Mouse (Mus musculus) gastrocnemius, postnatal 14 days (tissue): Measurements from ENCODE around the gene Chst14. TPM values are rescaled to one million over a fixed set of nuclear protein-coding genes. Genes with fewer than 3 reads are reported as not detected.

Experiments used
- DNase-seq: peaks from one replicate; pipeline ENCODE4 v3.0.0; 2021; ENCODE audit warnings: mixed read lengths
- intact Hi-C: fragments of 180-260 bp; cut with DNase I; formaldehyde crosslinking; loops from one replicate; pipeline ENCODE4 v1.15.1; 2025; ENCODE audit warnings: low total_unique reads
- total RNA-seq, 2 experiments: library from RNA; stranded (reverse); gene quantifications; 2 replicates each; pipeline ENCODE4 v1.2.3; 2021

Chst14 gene
- total RNA-seq, 2 experiments from 2014 or later, result 5.8 to 6.2 TPM

DNA sequence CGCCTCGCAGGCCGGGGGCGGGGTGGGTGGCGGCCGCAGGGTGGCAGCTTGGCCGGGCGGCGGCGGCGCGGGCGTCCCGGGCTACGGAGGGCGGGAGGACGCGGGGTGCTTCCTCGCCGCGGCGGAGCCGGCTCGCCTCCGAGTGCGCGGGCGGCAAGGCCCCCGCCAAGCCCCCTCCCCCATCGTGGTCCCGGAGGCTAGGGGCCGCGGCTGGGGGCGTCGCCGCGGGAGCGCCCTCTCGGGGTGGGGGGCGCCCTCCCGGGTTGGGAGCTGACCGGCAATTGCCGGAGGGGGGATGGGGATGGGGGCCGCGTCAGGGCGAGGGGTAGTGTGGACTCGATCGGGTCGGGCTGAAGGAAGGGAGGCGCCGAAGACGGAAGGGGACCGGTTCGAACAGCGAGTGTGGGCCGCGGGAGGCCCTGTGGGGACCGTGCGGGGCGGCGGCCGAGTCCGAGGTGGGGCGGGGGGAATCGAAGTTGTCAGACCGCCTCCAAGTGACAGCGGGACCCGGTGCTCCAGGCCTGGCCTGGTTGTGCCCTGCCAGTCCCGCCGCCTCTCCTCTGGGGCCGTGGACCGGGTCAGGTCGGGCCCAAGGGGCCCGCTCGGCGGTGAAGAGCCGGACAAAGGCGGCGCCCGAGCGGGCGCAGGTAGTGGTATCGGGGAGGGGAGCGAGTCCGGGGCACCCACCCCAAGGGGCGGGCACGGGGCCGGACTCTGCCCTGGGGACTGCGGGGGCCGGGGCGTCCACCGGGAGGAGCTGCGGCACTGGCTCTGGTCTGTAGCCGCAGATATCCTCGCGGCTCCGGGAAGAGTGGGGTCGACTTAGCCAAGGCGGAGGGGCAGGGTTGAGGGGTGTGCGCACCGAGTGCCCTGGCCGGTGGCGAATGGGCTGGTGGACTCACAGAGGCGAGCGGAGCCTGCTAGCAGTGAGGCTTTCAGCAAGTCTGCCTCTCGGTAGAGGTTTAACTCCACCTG is 24.0 kb upstream of the Chst14 start:
- intact Hi-C loops, result loop anchor here (5.0 kb wide), 1 partner anchor 70 kb away; no protein-coding TSS in a partner anchor
- peak; percentile 63 for DNase-seq

DNA sequence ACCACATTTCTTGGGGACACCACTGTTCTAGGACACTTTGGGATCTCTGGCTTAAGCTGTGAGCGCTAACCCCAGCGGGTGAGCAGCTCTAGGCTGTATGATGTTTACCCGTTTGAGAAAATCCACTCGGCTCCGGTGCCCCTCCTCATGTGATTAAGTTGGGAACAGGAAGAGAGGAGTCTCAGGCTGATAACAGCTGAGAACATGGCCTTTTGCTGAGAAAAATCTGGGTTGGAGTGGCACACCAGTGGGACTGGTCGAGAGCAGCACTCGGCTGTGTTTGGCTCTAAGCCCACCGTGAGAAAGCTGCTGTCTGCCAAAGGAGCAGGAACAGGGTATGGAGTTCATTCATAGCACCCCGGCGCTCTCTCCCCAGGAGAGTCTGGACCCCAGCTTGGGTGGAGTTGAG is 23.0 kb upstream of the Chst14 start:
- DNase-seq, result no peak

DNA sequence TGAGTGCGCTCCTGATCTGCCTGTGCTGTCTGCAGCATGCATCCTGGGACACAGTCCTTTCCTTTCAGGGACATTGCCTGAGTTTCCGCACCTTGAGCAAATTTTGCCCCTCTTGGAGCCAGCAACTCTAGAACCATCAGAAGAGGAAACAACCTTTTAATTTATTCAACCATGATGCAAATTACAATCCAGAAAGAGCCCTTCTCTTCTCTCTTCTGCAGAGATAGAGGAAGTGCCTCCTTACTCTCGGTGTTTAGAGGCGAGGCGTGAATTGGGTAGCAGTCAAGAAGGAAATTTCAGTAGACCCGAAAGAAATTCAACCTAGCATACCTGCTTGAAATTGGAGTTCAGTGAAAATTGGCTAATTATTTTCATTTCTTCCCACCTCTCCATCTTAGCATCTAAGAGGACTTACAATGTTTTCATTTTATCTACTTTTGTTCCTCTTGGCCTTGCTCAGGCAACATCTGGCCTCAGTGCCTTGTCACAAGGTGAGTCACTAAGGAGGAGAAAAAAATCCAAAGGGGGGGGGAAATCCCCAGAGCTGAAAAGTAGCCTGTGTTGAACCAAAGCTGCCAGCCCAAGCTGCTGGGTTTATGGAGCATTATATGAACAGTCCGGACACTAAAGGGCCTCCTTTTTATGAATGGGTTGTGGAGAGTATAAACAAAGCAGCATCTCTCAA is 20.7 kb upstream of the Chst14 start:
- intact Hi-C loops, result no loop called here
- DNase-seq, result no peak

More for the DNA sequence above, 23.0 kb upstream of the Chst14 start:
- intact Hi-C loops, result loop anchor here (5.0 kb wide), 1 partner anchor 69 kb away; no protein-coding TSS in a partner anchor

DNA sequence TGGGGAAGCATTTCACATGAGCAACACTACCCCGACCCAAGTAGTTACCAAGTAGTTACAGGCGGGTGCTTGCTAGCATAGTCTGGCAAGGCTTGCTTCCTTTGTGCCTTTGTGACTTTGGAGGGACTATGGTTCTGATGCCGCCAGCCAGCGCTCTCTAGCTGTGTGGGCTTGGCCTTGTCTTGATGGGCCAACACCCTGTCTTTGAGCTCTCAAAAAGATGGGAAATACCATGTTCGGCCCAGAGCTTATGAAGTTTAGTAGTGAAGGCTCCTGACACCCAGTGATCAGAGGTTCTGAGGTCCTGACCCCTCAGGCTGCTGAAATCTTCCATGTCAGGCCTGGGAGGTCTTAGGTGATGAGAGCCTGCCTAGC is 20.2 kb upstream of the Chst14 start:
- intact Hi-C loops, result no loop called here

DNA sequence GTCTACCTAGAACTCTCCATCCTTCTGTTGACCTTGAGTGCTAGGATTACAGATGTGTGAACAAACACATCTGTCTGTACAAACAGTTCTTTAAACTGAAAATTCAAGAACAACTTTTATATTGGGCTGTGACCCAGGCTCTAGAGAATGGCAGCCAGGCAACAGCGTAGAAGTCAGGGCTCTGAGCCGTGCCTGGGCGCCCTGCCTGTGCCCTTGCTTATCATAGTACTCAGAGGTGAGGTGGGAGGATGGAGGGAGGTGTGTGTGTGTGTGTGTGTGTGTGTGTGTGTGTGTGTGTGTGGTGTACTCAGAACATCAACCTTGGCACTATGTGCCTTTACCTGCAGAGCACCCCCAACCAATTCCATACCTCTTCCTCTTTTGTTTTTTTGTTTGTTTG is 18.5 kb upstream of the Chst14 start:
- no peak for DNase-seq
- intact Hi-C loops, result no loop called here

More for the DNA sequence above, 20.2 kb upstream of the Chst14 start:
- DNase-seq, result no peak

DNA sequence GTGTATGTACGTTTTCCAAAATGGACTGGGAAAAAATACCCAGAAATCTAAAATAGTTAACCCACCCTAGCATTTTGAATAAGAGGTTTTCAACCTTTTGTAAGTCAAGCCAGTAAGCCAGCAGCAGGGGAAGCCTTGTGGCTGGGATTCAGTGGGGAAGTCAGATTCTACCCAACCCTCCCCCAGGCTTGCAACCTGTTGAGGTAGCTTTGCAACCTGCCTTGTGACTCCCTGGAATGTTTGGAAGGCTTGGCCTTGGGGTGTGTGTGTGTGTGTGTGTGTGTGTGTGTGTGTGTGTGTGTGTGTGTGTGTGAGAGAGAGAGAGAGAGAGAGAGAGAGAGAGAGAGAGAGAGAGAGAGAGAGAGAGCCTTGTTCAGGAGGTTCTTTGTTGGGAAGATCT is 17.1 kb upstream of the Chst14 start:
- intact Hi-C loops, result no loop called here
- no peak for DNase-seq

DNA sequence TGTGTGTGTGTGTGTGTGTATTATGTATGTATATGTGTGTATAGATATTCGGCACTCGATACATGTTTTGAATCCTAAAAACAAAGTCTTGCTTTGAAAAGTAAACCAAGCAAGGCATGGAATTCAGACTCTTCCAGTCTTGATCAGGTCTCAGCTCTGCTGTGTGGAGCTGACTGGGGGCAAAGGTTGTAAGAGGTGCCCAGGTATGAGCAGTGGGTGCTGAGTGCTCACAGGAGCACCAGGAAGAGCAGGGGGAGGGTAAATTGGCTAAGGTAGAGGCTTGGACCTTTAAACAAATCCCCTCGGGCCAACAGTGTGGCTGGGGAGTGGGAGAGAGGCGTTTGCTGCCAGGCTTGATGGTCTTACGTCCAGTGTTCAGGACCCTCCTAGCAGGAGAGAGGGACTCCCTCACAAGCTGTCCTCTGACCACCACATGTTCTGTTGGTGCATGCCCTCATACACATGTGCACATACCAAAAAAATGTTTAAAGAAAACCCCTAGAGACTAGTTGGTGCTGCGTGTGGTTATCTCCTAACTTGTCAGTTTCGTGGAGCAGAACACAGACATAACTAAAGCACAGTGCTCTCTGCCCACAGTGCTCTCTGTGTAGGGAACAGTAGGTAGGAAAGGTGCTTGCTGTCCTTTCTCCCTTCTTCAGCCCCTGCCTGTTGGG is 15.6 kb upstream of the Chst14 start:
- no peak for DNase-seq
- intact Hi-C loops, result no loop called here

DNA sequence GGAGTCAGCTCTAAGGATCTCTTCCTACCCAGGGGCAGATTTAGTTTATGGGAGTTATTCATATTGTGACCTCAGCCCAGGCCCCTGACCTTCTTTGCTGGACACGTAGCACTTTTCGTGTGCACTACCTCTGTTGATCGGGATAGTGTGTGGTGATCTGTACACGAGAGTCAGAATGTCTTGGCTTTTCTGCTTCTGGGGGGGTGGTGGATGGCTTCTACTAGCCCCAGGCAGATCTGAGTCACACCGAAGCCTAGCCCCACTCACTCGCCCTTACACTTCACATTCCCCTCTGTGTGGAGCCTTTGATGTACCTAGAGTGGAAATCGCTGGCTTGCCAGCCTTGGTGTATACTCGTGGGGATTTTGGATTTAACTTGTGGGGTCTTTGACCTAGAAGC is 13.6 kb upstream of the Chst14 start:
- DNase-seq, result no peak
- intact Hi-C loops, result no loop called here

DNA sequence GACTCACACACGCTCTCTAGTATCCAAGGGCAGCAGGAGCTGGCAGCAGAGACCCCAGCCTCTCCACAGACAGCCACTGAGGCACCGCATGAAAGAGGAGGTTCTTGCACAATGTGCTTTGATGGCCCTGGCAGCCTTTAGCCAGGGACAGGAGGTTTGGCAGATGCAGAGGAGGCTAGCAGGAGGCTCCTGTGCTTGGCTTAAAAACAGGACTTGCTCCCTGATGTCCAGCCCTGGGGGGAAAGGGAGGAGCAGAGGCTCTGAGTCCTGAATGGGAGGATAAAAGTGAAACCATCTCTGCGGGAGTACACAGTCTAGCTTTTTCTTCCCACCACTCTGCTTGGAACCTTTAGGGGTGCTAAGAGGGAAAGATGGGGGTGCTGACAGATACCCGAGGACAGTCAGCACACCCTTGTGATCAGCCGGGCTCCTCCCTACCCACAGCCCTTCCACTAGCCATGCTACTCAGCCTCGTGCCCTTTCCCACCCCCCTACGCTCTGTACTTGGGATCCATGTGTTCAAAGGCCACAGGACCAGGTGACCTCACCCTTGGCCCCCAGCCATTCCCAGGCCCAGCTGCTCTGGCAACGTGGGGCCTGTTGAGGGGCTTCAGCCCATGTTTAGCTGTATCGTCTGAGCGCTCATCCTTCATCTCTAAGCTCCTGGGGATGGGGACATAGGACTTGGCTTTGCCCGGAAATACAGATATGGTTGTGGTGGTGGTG is 12.6 kb upstream of the Chst14 start:
- no peak for DNase-seq
- intact Hi-C loops, result no loop called here

DNA sequence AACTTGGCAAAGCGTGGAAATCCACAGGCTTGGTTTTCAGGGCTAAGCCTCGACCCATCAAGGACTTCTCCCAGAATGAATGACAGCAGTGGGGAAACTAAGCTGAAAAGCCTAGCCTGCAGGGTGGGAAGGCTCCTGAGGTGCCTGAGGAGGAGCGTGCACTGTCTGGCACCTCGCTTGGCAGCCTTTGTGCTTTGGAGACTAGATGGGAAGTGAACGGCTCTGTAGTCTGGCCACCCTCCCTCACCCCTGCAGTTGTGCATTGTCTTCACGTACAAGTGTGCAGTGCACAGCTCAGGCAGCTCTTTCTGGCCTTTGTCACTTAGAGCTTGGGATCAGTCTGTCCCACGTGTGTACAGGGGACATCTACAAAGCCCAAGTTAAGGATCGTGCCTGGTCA is 11.6 kb upstream of the Chst14 start:
- no peak for DNase-seq
- intact Hi-C loops, result no loop called here

DNA sequence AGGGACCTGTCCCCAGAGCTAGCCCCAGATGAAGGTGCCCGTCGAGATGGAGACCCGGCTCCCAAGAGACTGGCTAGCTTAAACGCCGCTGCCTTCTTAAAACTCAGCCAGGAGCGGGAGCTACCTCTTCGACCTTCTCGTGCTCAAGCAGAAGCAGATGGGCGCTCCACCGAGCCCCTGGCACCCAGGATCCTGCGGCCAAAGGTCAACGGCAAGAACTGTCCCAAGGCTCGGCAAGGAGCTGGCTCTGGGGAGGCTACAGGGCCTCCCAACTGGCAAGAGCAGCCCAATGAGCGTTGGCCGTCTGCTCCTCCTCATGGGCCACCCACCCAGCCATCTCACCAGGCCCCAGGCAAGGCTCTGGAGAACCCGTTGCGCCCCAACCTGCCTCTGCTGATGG is 9.9 kb upstream of the Chst14 start:
- intact Hi-C loops, result no loop called here
- no peak for DNase-seq

DNA sequence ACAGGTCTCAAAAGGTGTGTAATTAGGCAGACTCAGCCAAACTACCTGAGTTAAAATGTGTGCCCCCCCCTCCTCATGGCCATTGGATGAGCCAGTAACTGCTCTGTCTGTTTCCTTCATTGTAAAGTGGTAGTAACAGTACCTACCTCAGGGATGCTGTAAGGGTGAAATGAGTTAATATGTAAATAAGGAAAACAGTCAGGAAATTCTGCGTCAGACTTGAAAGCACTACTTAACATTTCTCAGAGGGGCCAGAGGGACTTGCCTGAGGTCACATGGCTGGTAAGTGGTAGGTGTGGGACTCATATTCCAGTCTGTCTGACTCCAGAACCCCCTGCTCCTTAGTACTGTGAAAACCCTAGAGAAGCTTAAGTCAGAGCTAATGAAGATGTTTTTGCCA is 7.8 kb upstream of the Chst14 start:
- intact Hi-C loops, result no loop called here
- no peak for DNase-seq

DNA sequence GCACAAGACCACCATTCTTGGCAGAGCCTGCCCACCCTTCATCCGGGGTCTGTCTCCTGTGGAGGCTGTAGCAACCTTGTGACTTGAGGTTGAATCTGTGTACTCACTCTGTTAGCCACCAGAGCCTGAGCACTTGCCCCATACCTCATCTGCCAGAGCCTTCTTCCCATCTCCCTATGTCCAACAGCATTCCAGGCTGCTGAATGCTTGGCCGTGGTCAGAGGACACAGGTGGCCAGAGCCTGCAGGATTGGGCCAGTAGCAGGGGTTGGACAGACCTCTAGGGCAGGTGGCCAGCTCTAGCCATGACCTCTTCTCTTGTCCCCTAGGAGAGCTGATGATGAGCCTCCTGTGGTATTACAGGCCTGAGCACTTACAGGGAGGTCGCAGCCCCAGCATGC is 5.9 kb upstream of the Chst14 start:
- intact Hi-C loops, result no loop called here
- DNase-seq, result no peak

DNA sequence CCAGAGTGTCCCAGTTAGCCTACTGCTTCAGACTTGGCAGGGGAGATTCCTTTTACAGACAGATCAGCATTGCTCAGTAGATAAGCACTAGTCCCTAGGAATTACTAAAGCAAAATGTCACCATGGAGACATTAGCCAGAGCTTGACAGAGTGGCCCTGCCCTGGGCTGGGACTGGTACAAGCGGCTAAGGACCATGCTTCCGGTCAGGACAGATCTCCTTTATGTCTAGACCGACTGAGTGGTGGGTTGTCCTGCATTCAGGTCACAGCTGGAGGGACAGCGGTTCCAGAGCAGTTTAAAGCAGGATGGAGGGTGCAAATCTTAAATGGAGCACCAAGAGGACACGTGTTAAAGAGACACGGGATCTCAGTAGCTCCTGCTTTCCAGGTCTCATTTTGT is 344 bp upstream of the Chst14 start:
- intact Hi-C loops, result no loop called here
- DNase-seq, result no peak

DNA sequence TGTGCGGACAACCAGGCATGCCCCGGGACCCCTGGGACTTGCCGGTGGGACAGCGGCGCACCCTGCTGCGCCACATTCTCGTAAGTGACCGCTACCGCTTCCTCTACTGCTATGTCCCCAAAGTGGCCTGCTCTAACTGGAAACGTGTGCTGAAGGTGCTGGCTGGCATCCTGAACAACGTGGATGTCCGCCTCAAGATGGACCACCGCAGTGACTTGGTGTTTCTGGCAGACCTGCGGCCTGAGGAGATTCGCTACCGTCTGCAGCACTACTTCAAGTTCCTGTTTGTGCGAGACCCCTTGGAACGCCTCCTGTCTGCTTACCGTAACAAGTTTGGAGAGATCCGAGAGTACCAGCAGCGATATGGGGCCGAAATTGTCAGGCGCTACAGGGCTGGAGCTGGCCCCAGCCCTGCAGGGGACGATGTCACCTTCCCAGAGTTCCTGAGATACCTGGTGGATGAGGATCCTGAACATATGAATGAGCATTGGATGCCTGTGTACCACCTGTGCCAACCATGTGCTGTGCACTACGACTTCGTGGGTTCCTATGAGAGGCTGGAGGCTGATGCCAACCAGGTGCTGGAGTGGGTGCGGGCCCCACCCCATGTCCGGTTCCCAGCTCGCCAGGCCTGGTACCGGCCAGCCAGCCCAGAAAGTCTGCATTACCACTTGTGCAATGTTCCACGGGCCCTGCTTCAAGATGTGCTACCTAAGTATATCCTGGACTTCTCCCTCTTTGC is 873 bp downstream of the Chst14 start:
- no peak for DNase-seq
- intact Hi-C loops, result no loop called here

DNA sequence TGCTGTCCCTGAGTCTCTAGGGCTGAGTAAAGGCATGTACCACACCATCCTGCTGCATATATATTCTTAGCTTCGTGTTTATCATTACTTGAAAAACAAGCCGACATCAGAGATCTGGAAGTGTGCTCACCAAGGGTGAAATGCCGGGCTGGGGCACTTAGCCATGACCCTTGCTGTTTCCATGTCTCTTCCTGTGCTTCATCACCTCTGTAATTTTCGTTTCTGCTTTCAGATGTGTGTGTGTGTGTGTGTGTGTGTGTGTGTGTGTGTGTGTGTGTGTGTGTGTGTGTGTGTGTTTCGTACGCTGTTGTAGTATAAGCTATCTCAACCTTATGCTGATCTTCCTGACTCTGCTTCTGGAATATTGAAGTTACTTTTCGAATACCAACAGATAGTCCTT is 15.0 kb downstream of the Chst14 start:
- intact Hi-C loops, result no loop called here
- no peak for DNase-seq

DNA sequence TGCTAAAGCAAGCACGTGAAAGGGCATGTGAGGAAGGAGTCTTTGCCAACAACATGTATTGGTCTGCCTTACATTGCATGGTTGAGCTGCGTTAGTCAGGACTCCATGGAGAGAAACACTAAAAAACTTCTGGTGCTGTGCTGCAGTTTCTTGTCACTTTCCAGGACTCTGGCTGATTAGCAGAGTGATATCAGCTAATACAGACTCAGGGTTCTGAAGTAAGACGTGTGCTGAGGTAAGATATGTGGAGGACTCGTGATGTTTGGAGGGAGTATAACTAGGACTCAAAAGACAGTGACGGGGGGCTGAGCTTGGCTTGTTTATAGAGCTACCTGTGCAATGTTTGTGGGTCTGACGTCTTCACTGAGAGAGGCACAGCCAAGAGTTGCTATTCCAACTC is 16.9 kb downstream of the Chst14 start:
- intact Hi-C loops, result no loop called here
- no peak for DNase-seq

DNA sequence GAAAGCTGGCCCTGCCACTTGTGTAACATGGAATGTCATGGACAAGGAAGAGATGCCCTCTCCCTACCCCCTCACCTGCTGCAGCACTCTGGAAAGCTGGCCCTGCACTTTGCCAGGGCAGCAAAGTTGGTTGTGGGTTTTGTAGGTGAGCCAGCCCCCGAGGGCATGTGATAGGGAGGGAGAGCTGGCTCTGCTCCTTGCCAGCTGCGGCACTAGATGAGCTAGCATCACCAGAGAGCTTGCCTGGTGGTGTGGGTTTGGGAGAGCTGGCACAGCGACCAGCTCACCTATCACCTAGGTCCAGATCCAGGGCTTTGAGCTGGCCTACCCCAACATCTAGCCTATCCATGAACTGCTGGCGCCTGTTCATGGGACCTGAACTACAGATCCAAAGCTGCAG is 22.5 kb downstream of the Chst14 start:
- no peak for DNase-seq
- intact Hi-C loops, result no loop called here

DNA sequence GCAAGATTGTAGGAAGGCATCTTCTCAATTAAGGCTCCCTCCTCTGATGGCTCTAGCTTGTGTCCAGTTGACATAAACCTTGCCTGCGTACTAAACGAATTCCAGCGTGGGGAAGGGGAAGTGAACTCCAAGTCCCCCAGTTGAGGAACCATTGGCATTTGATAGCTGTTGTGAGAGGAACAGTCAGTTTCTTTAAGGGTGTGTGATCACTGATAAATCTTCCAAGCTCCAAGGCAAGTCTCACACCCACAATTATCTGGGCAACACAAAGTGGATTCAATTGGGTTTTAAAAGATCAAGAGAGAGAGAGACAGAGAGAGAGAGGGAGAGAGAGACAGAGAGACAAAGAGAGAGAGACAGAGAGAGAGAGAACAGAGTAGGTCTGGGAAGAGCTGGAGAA is 23.4 kb downstream of the Chst14 start:
- DNase-seq, result no peak
- intact Hi-C loops, result no loop called here
